Mouse (Mus musculus) embryonic facial prominence, embryonic 14.5 days (tissue): ENCODE results near the gene Pafah1b1. TPM values are rescaled to one million over a fixed set of nuclear protein-coding genes. Genes with fewer than 3 reads are reported as not detected.

ENCODE experiments used
- ATAC-seq: fragments of 200-750 bp; cut with Nextera tagmentation; 2 replicates; pipeline ENCODE4 v1.8.0; 2017; ENCODE audit warnings: low read depth, moderate number of reproducible peaks, moderate TSS enrichment
- DNase-seq: peaks from one replicate; pipeline ENCODE4 v3.0.0-alpha.2; 2015; ENCODE audit warnings: low spot score
- H3K27ac ChIP-seq: fragments of 300-500 bp; sonication (generic); replicated peaks from 2 replicates; pipeline ENCODE4 v1.5.1; 2014; ENCODE audit warnings: low read depth, mild to moderate bottlenecking, low read length, moderate library complexity
- H3K27me3 ChIP-seq: fragments of 300-500 bp; sonication (generic); replicated peaks from 2 replicates; pipeline ENCODE4 v1.6.1; 2014; ENCODE audit warnings: low read length; ENCODE audit not compliant: control insufficient read depth, insufficient read depth
- H3K36me3 ChIP-seq: fragments of 300-500 bp; sonication (generic); 2 replicates; pipeline ENCODE4 v1.6.1; 2014; ENCODE audit warnings: low read length, mixed read lengths; ENCODE audit not compliant: control insufficient read depth, insufficient read depth
- H3K4me1 ChIP-seq: fragments of 300-500 bp; sonication (generic); 2 replicates; pipeline ENCODE4 v1.6.1; 2014; ENCODE audit warnings: antibody characterized with exemption, low read length; ENCODE audit not compliant: control insufficient read depth, insufficient read depth
- H3K4me2 ChIP-seq: fragments of 300-500 bp; sonication (generic); 2 replicates; pipeline ENCODE4 v1.6.1; 2014; ENCODE audit warnings: low read depth, mild to moderate bottlenecking, low read length, moderate library complexity, mixed read lengths
- H3K4me3 ChIP-seq: fragments of 300-500 bp; sonication (generic); 2 replicates; pipeline ENCODE4 v1.5.1; 2014; ENCODE audit warnings: low read depth, mild to moderate bottlenecking, low read length
- H3K9ac ChIP-seq: fragments of 300-500 bp; sonication (generic); 2 replicates; pipeline ENCODE4 v1.6.1; 2014; ENCODE audit warnings: low read depth, mild to moderate bottlenecking, low read length, moderate library complexity, mixed read lengths
- H3K9me3 ChIP-seq: fragments of 300-500 bp; sonication (generic); 2 replicates; pipeline ENCODE4 v1.6.1; 2016; ENCODE audit warnings: low read length; ENCODE audit not compliant: control insufficient read depth
- WGBS: fragments of 180-500 bp; shearing (Covaris S2); extraction: QIAGEN DNeasy Blood & Tissue Kit; methylation state at CpG from one replicate; pipeline ENCODE4 v1.1.7; 2014; 5-methylcytosine and 5-hydroxymethylcytosine counted together
- polyA plus RNA-seq: library from polyadenylated mRNA; unstranded; fragments of >200 nt; fragmentation: Nextera tagmentation; extraction: Ambion mirVana; gene quantifications from 2 replicates; pipeline ENCODE4 v1.2.1, GENCODE M21; 2014

Pafah1b1 gene
- polyA plus RNA-seq, 1 experiment from 2014 or later = 68.3 TPM

DNA sequence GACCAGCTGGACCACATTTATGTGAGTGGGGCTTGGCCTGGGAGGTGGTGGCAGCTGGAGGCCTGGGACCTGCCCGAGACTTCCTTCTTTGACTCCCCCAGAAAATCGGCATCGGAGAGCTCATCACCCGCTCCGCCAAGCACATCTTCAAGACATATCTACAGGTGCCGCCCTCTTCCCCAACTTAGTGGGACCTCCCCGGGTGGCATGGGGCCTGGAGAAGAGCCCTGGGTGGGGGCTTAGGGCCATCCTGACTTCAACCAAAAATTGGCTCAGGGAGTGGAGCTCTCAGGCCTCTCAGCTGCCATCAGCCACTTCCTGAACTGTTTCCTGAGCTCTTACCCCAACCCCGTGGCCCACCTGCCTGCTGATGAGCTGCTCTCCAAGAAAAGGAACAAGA is 59.6 kb downstream of the Pafah1b1 start:
- no peaks in the 10 kb centered on the region for H3K9me3 ChIP-seq
- H3K36me3 ChIP-seq = peaks cover 99% of the 10 kb centered on the region
- DNase-seq (no peak), ATAC-seq (no peak)
- peak overlapping the region; percentile 11; the same call in 1 of the 2 replicates for H3K9ac ChIP-seq
- no peak overlapping the region for H3K4me3 ChIP-seq
- no peaks in the 10 kb centered on the region for H3K27me3 ChIP-seq
- no peak overlapping the region for H3K27ac ChIP-seq
- no peak overlapping the region for H3K4me2 ChIP-seq
- no peaks in the 10 kb centered on the region for H3K4me1 ChIP-seq
- WGBS = 93% methylated on average over 8 of the region's 8 CpGs

DNA sequence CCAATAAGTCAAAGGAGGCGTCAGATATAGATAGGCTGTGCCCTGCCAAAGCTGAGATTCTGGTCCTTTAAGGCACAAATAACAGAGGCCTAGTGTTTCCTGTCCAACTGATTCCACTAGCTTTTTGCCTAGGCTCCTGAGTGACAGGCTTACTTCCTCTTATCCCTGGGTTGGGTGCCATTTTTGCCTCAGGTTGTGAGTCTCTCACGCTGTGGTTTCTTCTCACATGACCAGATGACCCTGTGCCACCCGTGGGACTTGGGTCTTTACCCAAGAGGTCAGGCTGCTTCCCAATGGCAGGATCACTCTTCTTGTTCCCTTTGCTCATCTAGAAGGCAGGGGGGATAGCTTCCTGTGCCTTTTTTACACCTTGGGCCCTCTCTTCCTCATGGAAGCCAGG is 60.2 kb downstream of the Pafah1b1 start:
- ATAC-seq (no peak), DNase-seq (no peak)
- WGBS = 77% methylated on average over 3 of the region's 3 CpGs
- H3K4me1 ChIP-seq = no peaks in the 10 kb centered on the region
- peaks cover 99% of the 10 kb centered on the region for H3K36me3 ChIP-seq
- no peaks in the 10 kb centered on the region for H3K27me3 ChIP-seq
- no peak overlapping the region for H3K27ac ChIP-seq
- no peak overlapping the region for H3K4me3 ChIP-seq
- no peak overlapping the region for H3K4me2 ChIP-seq
- H3K9ac ChIP-seq = peak overlapping the region; percentile 11; the same call in 1 of the 2 replicates
- no peaks in the 10 kb centered on the region for H3K9me3 ChIP-seq

GRCm38 (mm10) chr11:74662221-74662620 is 62.2 kb downstream of the Pafah1b1 start:
- H3K4me1 ChIP-seq = no peaks in the 10 kb centered on the region
- ATAC-seq = no peak
- no peak overlapping the region for H3K9ac ChIP-seq
- DNase-seq = no peak
- WGBS = 87% methylated on average over 6 of the region's 6 CpGs
- H3K36me3 ChIP-seq = peaks cover 99% of the 10 kb centered on the region
- no peaks in the 10 kb centered on the region for H3K27me3 ChIP-seq
- H3K4me2 ChIP-seq = no peak overlapping the region
- 0 out of 2 replicates have a peak, but pooled peaks cover 5% of the 10 kb centered on the region for H3K9me3 ChIP-seq
- H3K4me3 ChIP-seq = no peak overlapping the region
- no peak overlapping the region for H3K27ac ChIP-seq

GRCm38 (mm10) chr11:74661641-74662040 is 62.8 kb downstream of the Pafah1b1 start:
- Histone ChIP-seq H3K9me3 (0 out of 2 replicates have a peak, but pooled peaks cover 5% of the 10 kb centered on the region), H3K9ac (no peak overlapping the region), H3K36me3 (peaks cover 98% of the 10 kb centered on the region), H3K4me1 (no peaks in the 10 kb centered on the region), H3K27ac (no peak overlapping the region), H3K4me3 (no peak overlapping the region), H3K4me2 (no peak overlapping the region), H3K27me3 (no peaks in the 10 kb centered on the region)
- 96% methylated on average over 19 of the region's 19 CpGs for WGBS
- ATAC-seq (no peak), DNase-seq (no peak)

- H3K4me2 ChIP-seq = no peak overlapping the region
- ATAC-seq (no peak), DNase-seq (no peak)
- 0 out of 2 replicates have a peak, but pooled peaks cover 5% of the 10 kb centered on the region for H3K9me3 ChIP-seq
- H3K4me3 ChIP-seq = no peak overlapping the region
- H3K4me1 ChIP-seq = no peaks in the 10 kb centered on the region
- peaks cover 90% of the 10 kb centered on the region for H3K36me3 ChIP-seq
- H3K27ac ChIP-seq = no peak overlapping the region
- WGBS = 92% methylated on average over 13 of the region's 13 CpGs
- H3K27me3 ChIP-seq = no peaks in the 10 kb centered on the region
- no peak overlapping the region for H3K9ac ChIP-seq
Observed at GRCm38 (mm10) chr11:74660336-74660735, 64.1 kb downstream of the Pafah1b1 start.

GRCm38 (mm10) chr11:74655941-74656340 is 68.5 kb downstream of the Pafah1b1 start:
- Histone ChIP-seq H3K4me1 (peaks cover 12% of the 10 kb centered on the region; the same call in 1 of the 2 replicates), H3K4me3 (no peak overlapping the region), H3K4me2 (no peak overlapping the region), H3K27ac (no peak overlapping the region), H3K36me3 (peaks cover 47% of the 10 kb centered on the region), H3K27me3 (no peaks in the 10 kb centered on the region), H3K9me3 (0 out of 2 replicates have a peak, but pooled peaks cover 5% of the 10 kb centered on the region), H3K9ac (no peak overlapping the region)
- WGBS = 86% methylated on average over 3 of the region's 3 CpGs
- DNase-seq = no peak
- ATAC-seq = no peak

DNA sequence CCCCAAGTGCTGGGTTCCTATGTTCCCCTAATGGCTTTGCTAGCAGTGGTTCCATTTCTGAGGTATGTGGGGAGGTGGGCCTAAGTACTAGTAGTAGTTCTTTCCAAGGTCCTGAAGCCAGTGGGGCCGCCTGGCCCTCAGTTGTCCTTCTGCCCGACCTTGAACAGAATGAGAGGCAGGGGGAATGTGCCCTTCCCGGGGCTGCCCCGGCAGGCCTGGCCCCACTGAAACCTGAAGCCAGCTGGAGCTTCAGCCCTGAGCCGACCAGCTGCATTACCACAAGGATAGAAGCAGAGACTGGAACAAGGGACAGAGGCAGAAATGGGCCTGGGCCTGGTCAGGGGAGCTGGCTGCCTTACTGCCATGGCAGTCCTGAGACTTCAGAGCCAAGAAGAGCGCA is 71.1 kb downstream of the Pafah1b1 start:
- Histone ChIP-seq H3K4me1 (peaks cover 20% of the 10 kb centered on the region), H3K4me2 (no peak overlapping the region), H3K9me3 (0 out of 2 replicates have a peak, but pooled peaks cover 5% of the 10 kb centered on the region), H3K4me3 (no peak overlapping the region), H3K27ac (no peak overlapping the region), H3K36me3 (peaks cover 21% of the 10 kb centered on the region), H3K9ac (no peak overlapping the region), H3K27me3 (no peaks in the 10 kb centered on the region)
- WGBS = 42% methylated on average over 6 of the region's 6 CpGs
- DNase-seq (peak; percentile 21), ATAC-seq (no peak)

- WGBS = 81% methylated on average over 4 of the region's 4 CpGs
Observed at GRCm38 (mm10) chr11:74652791-74653191, 71.7 kb downstream of the Pafah1b1 start.

DNA sequence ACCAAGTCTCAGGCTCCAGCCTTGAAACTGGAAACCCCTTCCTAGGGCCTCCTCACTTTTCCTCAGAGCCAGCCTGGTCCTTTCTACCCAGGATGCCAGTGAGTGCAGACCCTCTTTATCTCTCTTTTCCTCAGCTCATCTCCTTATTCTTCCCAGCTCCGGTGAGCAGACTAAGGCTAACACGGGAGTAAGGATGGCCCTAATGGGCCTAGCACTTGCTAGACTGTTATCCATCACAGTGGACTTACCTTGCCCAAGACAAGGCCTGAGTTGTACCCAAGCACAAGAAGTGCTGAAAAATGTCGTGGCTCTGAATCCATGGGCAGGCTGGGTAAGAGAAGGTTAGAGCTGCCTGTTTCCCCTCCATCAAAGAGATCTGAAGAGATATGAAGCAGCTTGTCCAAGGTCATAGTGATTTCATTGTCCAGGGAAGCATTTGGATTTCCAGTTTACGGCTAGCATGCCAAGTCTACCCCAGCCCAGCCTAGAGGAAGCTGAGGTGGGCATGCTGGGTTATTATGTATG is 73.8 kb downstream of the Pafah1b1 start:
- no peaks in the 10 kb centered on the region for H3K9me3 ChIP-seq
- no peak for DNase-seq
- H3K4me3 ChIP-seq = peak overlapping the region; percentile 98
- WGBS = 61% methylated on average over 4 of the region's 4 CpGs
- peak overlapping the region; percentile 89 for H3K9ac ChIP-seq
- peak overlapping the region; percentile 82 for H3K4me2 ChIP-seq
- no peaks in the 10 kb centered on the region for H3K27me3 ChIP-seq
- H3K36me3 ChIP-seq = no peaks in the 10 kb centered on the region
- H3K27ac ChIP-seq = no peak overlapping the region
- peaks cover 20% of the 10 kb centered on the region for H3K4me1 ChIP-seq
- no peak for ATAC-seq

More at GRCm38 (mm10) chr11:74652791-74653191, 71.7 kb downstream of the Pafah1b1 start:
- H3K27ac ChIP-seq = no peak overlapping the region
- ATAC-seq = no peak
- 0 out of 2 replicates have a peak, but pooled peaks cover 3% of the 10 kb centered on the region for H3K9me3 ChIP-seq
- DNase-seq = no peak
- H3K4me2 ChIP-seq = no peak overlapping the region
- peaks cover 15% of the 10 kb centered on the region for H3K36me3 ChIP-seq
- no peak overlapping the region for H3K9ac ChIP-seq
- H3K4me3 ChIP-seq = no peak overlapping the region
- peaks cover 20% of the 10 kb centered on the region for H3K4me1 ChIP-seq
- no peaks in the 10 kb centered on the region for H3K27me3 ChIP-seq
